Mouse (Mus musculus): ENCODE measurements at regions not wholly inside any gene's neighbourhood (a gene's known extent, or its start where the extent isn't known, plus 50 kb on each side); places are given as distances from the start of the nearest gene placed in this dataset.

- DNase-seq: no peak
- intact Hi-C loops (cut with DNase I): no loop called here
Measured at GRCm38 (mm10) chr16:9230178-9230577, 400.3 kb downstream of the 1810013L24Rik start.

GRCm38 (mm10) chr16:9242099-9242498 is 412.2 kb downstream of the 1810013L24Rik start:
- intact Hi-C loops (cut with DNase I): no loop called here
- no peak for DNase-seq

GRCm38 (mm10) chr16:9247198-9247597 is 417.3 kb downstream of the 1810013L24Rik start:
- intact Hi-C loops (cut with DNase I): no loop called here
- DNase-seq: no peak

- no peak for DNase-seq
- intact Hi-C loops (cut with DNase I): no loop called here
Measured at GRCm38 (mm10) chr16:9253054-9253453, 423.2 kb downstream of the 1810013L24Rik start.

GRCm38 (mm10) chr16:9255351-9255750 is 425.5 kb downstream of the 1810013L24Rik start:
- no peak for DNase-seq
- intact Hi-C loops (cut with DNase I): no loop called here

GRCm38 (mm10) chr16:9260966-9261365 is 431.1 kb downstream of the 1810013L24Rik start:
- no peak for DNase-seq
- intact Hi-C loops (cut with DNase I): no loop called here

GRCm38 (mm10) chr16:9264554-9265145 is 434.8 kb downstream of the 1810013L24Rik start:
- DNase-seq: no peak
- intact Hi-C loops (cut with DNase I): no loop called here

GRCm38 (mm10) chr16:9267204-9267603 is 437.3 kb downstream of the 1810013L24Rik start:
- intact Hi-C loops (cut with DNase I): no loop called here
- no peak for DNase-seq

GRCm38 (mm10) chr16:9270099-9270498 is 440.2 kb downstream of the 1810013L24Rik start:
- intact Hi-C loops (cut with DNase I): no loop called here
- DNase-seq: no peak

GRCm38 (mm10) chr16:9270671-9271070 is 440.8 kb downstream of the 1810013L24Rik start:
- intact Hi-C loops (cut with DNase I): no loop called here
- DNase-seq: no peak

GRCm38 (mm10) chr16:9273751-9274300 is 443.9 kb downstream of the 1810013L24Rik start:
- no peak for DNase-seq
- intact Hi-C loops (cut with DNase I): no loop called here

- intact Hi-C loops (cut with DNase I): no loop called here
- no peak for DNase-seq
Measured at GRCm38 (mm10) chr16:9274583-9275100, 444.7 kb downstream of the 1810013L24Rik start.

GRCm38 (mm10) chr16:9275426-9275825 is 445.5 kb downstream of the 1810013L24Rik start:
- intact Hi-C loops (cut with DNase I): no loop called here
- DNase-seq: no peak

GRCm38 (mm10) chr16:9277064-9277463 is 447.2 kb downstream of the 1810013L24Rik start:
- no peak for DNase-seq
- intact Hi-C loops (cut with DNase I): no loop called here

GRCm38 (mm10) chr16:9279726-9280125 is 449.8 kb downstream of the 1810013L24Rik start:
- no peak for DNase-seq
- intact Hi-C loops (cut with DNase I): no loop called here

GRCm38 (mm10) chr16:9280431-9280830 is 450.5 kb downstream of the 1810013L24Rik start:
- DNase-seq: no peak
- intact Hi-C loops (cut with DNase I): no loop called here

- DNase-seq: no peak
- intact Hi-C loops (cut with DNase I): no loop called here
Measured at GRCm38 (mm10) chr16:9280931-9281330, 451.0 kb downstream of the 1810013L24Rik start.

- intact Hi-C loops (cut with DNase I): no loop called here
Measured at GRCm38 (mm10) chr16:9284423-9284822, 454.5 kb downstream of the 1810013L24Rik start.

GRCm38 (mm10) chr16:9285921-9286320 is 456.0 kb downstream of the 1810013L24Rik start:
- no peak for DNase-seq
- intact Hi-C loops (cut with DNase I): no loop called here

More at GRCm38 (mm10) chr16:9284423-9284822, 454.5 kb downstream of the 1810013L24Rik start:
- no peak for DNase-seq

- intact Hi-C loops (cut with DNase I): no loop called here
- no peak for DNase-seq
Measured at GRCm38 (mm10) chr16:9287557-9287956, 457.7 kb downstream of the 1810013L24Rik start.

- intact Hi-C loops (cut with DNase I): no loop called here
- DNase-seq: no peak
Measured at GRCm38 (mm10) chr16:9291356-9292020, 461.6 kb downstream of the 1810013L24Rik start.

GRCm38 (mm10) chr16:9303134-9303533 is 473.2 kb downstream of the 1810013L24Rik start:
- DNase-seq: no peak
- intact Hi-C loops (cut with DNase I): no loop called here
